Mouse (Mus musculus): ENCODE measurements at regions not wholly inside any gene's neighbourhood (a gene's known extent, or its start where the extent isn't known, plus 50 kb on each side); places are given as distances from the start of the nearest gene placed in this dataset.
A peak's percentile ranks its signal among the peaks of the same experiment; 100 is the strongest.

DNA sequence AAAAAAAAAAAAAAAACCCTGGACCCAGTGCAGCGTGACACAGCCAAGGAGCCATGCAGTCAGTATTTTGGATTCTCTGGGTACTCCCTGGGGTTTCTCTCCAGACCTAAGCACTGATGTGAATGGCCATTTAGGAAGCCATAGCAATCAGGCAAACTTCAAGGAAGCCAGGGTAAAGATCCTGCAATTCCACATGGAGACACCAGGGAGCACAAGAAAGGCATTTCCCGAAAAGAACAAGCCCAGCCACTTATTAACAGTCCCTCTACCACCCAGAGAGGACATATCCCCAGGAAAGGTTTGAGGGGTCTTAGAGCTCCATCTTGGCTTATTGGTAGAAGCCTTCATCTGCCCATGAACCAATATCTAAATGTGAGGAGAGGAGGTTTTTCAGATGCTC is 68.3 kb upstream of the Cdh5 start:
- H3K4me1 ChIP-seq (ENCODE audit: control insufficient read depth, insufficient read depth, low read length), result no peaks in the 10 kb centered on the region

DNA sequence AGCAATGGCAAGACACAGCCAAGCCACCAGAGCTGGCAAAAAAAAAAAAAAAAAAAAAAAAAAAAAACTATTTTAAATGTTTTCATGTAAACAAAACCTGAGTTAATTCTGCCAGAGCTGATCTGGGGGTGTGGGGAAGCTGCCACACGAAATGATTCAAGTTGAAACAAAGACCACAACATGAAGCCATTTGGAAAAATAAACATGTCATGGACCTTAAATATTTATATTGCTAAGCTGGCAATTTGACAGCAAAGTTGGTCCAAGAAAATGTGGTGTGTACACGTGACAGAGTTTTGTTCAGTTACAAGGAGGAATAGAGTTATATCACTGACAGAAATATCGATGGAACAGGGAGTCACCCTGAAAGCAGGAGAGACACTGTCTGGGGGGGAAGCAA is 67.1 kb upstream of the Cdh5 start:
- no peaks in the 10 kb centered on the region for H3K4me1 ChIP-seq (ENCODE audit: control insufficient read depth, insufficient read depth, low read length)
- TF ChIP-seq CTCF (IDR thresholded peaks at IDR 0.05; ENCODE audit: borderline replicate concordance, insufficient read depth, low read length) (no peak), POLR2A (IDR thresholded peaks at IDR 0.05; ENCODE audit: low read depth, low read length) (no peak)
- H3K4me3 ChIP-seq (ENCODE audit: insufficient read depth, low read length), result no peak overlapping the region
- H3K27ac ChIP-seq (ENCODE audit: insufficient read depth, low read length), result no peak overlapping the region

More for the DNA sequence above, 68.3 kb upstream of the Cdh5 start:
- no peak overlapping the region for H3K4me3 ChIP-seq (ENCODE audit: insufficient read depth, low read length)
- TF ChIP-seq CTCF (IDR thresholded peaks at IDR 0.05; ENCODE audit: borderline replicate concordance, insufficient read depth, low read length) (no peak), POLR2A (IDR thresholded peaks at IDR 0.05; ENCODE audit: low read depth, low read length) (no peak)
- no peak overlapping the region for H3K27ac ChIP-seq (ENCODE audit: insufficient read depth, low read length)

DNA sequence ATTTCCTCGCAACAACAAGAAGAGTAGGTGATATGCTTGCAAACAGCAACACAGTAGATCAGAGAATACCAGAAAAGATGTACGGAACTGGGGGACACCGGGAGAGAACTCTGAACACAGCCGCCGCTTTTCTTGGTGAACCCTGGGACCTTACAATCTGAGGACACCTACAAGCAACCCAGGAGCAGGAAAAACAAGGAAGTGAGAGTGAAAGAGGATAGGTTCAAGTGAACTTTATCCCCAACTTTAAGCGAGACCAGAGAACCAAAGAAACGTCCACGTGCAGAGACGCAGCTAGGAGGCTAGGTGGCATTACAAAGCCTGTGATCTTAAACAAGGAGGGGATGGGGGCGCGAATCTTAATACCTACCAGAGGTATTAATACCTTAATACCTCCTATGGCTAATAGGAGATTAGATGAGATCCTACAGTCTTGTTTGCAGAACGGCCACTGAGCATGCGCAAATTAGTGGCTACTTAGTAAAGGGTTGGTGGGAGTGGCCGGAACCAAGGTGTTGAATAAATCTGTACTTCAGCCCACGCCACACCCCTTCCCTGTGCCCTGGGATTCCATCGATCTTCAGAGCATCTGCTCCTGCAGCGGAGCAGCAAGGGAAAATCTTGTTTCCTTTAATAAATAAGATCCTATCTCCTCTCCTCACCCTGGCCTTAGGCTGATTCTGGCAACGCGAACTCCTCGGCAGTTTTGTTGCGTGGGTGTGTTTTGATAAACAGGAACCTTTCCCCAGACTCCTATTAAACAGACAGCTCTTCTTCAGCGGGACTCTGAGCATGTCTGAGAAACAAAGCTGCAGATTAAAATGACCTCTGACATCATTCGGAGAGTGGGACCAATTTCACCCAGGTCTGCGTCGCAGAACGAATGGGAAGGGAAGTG is 64.6 kb upstream of the Cdh5 start:
- Histone ChIP-seq H3K4me3 (ENCODE audit: insufficient read depth, low read length) (no peak overlapping the region), H3K4me1 (ENCODE audit: control insufficient read depth, insufficient read depth, low read length) (no peaks in the 10 kb centered on the region), H3K27ac (ENCODE audit: insufficient read depth, low read length) (no peak overlapping the region)
- TF ChIP-seq CTCF (IDR thresholded peaks at IDR 0.05; ENCODE audit: borderline replicate concordance, insufficient read depth, low read length) (no peak), POLR2A (IDR thresholded peaks at IDR 0.05; ENCODE audit: low read depth, low read length) (no peak)

DNA sequence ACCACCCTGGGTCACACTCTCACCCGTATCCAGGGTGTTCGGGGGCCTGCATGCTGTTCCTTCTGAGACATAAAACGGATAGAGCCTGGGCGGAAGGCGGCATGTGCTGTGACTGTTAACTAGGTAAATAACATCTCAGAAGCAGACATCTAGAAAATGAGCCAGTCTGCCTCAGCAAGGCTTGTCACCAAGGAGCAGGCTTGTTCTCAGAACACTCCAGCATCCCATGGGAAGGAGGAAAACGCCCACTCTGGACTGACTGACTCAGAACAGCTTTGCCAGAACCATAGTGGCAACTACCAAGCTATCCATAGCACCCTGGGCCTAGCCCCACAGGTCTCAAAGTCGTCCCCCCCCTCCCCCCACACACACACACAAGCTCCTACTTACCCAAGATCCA is 63.8 kb upstream of the Cdh5 start:
- Histone ChIP-seq H3K4me1 (ENCODE audit: control insufficient read depth, insufficient read depth, low read length) (no peaks in the 10 kb centered on the region), H3K27ac (ENCODE audit: insufficient read depth, low read length) (no peak overlapping the region), H3K4me3 (ENCODE audit: insufficient read depth, low read length) (no peak overlapping the region)
- no peak for TF ChIP-seq CTCF (IDR thresholded peaks at IDR 0.05; ENCODE audit: borderline replicate concordance, insufficient read depth, low read length)
- TF ChIP-seq POLR2A (IDR thresholded peaks at IDR 0.05; ENCODE audit: low read depth, low read length), result no peak

DNA sequence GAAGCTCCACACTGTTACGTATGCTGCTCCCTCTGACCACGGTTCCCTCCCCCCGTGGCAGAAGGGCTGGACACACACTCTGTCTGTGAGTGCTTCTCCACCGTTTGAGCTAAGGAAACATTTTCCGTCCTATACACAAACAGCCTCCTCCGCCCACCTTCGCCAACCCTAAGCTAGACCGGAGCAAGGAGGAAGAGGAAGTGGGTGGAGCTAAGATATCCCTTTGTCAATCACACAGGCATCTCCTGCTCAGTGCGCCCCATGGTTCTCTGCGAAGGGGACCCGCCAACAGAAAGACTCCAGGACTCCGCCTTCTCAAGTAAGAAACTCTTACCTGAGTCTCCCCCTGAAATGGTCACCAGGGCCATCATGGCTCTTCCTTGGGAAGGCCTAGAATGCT is 61.9 kb upstream of the Cdh5 start:
- H3K4me3 ChIP-seq (ENCODE audit: insufficient read depth, low read length), result no peak overlapping the region
- no peaks in the 10 kb centered on the region for H3K4me1 ChIP-seq (ENCODE audit: control insufficient read depth, insufficient read depth, low read length)
- TF ChIP-seq CTCF (IDR thresholded peaks at IDR 0.05; ENCODE audit: borderline replicate concordance, insufficient read depth, low read length), result no peak
- no peak for TF ChIP-seq POLR2A (IDR thresholded peaks at IDR 0.05; ENCODE audit: low read depth, low read length)
- H3K27ac ChIP-seq (ENCODE audit: insufficient read depth, low read length), result no peak overlapping the region

DNA sequence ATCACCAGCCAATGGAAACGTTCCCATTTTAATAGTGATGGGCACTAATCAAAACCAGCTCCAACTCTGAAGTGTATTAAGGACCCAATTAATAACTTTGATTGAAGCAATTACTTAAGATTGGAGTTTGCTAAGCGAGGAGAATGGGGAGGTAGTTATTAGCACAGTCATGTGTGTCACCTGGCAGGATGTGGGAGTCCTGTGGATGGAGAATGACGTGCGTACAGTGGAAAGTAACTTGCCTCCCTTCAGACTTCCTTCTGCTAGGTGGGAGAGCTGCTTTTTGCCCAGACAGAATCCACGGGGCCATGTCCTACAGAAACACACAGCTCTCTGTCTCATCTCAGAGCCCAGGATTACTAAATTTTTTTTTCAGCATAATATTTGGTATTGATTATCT is 59.9 kb upstream of the Cdh5 start:
- Histone ChIP-seq H3K27ac (ENCODE audit: insufficient read depth, low read length) (no peak overlapping the region), H3K4me1 (ENCODE audit: control insufficient read depth, insufficient read depth, low read length) (no peaks in the 10 kb centered on the region), H3K4me3 (ENCODE audit: insufficient read depth, low read length) (no peak overlapping the region)
- TF ChIP-seq POLR2A (IDR thresholded peaks at IDR 0.05; ENCODE audit: low read depth, low read length) (no peak), CTCF (IDR thresholded peaks at IDR 0.05; ENCODE audit: borderline replicate concordance, insufficient read depth, low read length) (no peak)

DNA sequence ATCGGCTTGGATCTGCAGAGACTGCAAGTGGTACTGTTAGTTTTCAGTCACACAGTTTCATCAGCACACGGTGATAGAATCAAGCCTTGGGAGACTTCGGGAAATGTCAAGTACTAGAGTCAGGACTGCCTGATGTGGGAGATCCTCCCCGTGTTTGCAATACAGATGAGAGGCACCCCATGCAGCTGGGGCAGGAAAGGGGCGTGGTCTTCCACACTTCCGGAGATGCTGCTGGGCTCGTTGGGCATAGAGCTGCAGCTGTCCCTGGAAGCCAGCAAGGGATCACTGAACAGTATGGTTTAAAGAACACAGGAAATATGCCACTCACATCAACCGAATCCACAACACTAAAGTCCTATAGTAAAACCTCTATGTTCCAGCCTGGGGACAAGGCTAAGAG is 59.0 kb upstream of the Cdh5 start:
- Histone ChIP-seq H3K4me1 (ENCODE audit: control insufficient read depth, insufficient read depth, low read length) (no peaks in the 10 kb centered on the region), H3K4me3 (ENCODE audit: insufficient read depth, low read length) (no peak overlapping the region), H3K27ac (ENCODE audit: insufficient read depth, low read length) (no peak overlapping the region)
- no peak for TF ChIP-seq CTCF (IDR thresholded peaks at IDR 0.05; ENCODE audit: borderline replicate concordance, insufficient read depth, low read length)

DNA sequence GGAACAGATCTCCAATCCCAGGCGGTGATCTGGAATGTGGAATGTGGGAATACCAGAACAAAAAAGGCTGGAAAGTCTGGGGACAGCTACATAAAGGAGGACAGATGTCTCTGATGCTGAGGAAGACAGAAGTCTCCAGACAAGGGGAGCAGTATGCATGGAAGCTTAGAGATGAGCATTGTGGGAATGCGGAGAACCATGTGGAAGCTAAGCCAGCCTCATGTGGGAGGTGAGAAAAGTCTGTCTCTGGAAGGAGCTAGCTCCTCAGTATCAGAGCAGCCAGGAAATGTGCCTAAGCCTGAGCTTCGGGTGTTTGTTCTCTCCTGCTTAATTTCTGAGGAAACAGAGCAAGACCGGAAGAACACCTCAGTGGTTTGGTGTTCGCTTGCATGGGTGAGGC is 53.4 kb upstream of the Cdh5 start:
- Histone ChIP-seq H3K27ac (ENCODE audit: insufficient read depth, low read length) (no peak overlapping the region), H3K4me3 (ENCODE audit: insufficient read depth, low read length) (no peak overlapping the region), H3K4me1 (ENCODE audit: control insufficient read depth, insufficient read depth, low read length) (no peaks in the 10 kb centered on the region)
- no peak for TF ChIP-seq CTCF (IDR thresholded peaks at IDR 0.05; ENCODE audit: borderline replicate concordance, insufficient read depth, low read length)
- TF ChIP-seq POLR2A (IDR thresholded peaks at IDR 0.05; ENCODE audit: low read depth, low read length), result no peak

DNA sequence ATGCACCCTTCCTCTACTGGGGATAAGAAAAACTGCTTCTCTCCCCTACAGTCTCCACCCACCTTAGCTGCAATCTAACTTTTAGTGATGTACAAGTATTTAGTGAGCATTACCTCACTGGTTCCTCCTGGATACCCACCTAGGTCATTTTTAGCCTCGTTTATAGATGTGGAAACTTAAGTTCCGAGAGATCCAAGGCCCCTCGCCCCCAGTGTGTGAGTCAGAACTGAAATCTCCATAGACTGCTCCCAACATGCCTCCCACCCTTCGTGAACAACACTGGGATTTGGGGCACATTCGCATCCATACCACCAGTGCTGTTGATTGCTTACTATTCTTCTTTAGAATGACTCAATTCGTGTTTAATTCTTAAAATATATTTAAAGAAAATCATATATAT is 52.2 kb upstream of the Cdh5 start:
- Histone ChIP-seq H3K27ac (ENCODE audit: insufficient read depth, low read length) (no peak overlapping the region), H3K4me3 (ENCODE audit: insufficient read depth, low read length) (no peak overlapping the region), H3K4me1 (ENCODE audit: control insufficient read depth, insufficient read depth, low read length) (no peaks in the 10 kb centered on the region)
- TF ChIP-seq CTCF (IDR thresholded peaks at IDR 0.05; ENCODE audit: borderline replicate concordance, insufficient read depth, low read length), result no peak
- TF ChIP-seq POLR2A (IDR thresholded peaks at IDR 0.05; ENCODE audit: low read depth, low read length), result no peak

DNA sequence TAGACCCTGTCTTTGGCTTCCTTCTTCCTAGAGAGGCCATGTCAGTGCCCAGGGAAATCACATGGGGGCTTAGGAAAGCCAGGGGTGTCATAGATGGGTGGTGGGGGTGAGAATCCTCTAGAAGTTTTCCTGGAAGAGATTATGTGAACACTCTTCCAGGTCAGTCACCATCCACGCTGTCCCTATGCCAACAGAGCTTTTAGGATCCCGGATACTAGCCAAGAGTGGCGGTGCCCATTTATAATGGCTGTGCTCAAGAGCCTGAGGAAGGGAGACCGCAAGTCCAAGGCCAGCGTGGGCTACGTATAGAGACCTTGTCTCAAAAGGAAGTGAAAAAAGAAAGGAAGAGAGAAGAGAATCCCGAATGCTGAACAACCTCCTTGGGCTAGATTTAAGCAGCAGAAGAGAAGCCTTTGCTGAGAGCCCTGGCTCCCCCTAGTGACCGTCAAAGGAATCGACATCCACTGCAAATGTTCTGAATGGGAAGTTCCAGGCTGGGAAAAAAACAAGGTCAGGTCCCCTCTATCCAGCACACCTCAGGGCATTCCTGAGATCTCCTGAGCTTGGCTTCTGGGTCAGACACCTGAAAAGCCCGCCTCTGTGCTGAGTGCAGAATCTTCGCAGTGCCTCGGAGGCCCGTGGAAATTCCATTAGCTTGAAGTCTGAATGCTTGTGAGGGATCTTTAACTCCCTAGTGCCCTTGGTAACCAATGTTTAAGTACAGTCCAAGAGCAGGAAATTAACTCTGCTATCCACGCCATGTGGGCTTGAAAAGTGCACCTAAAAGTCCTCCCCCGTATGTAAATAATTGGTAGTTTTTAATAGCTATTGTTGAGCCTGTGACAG is 50.5 kb upstream of the Cdh5 start:
- TF ChIP-seq CTCF (IDR thresholded peaks at IDR 0.05; ENCODE audit: borderline replicate concordance, insufficient read depth, low read length) (0 out of 2 replicates have a peak, but pooled peaks have one; percentile 34), POLR2A (IDR thresholded peaks at IDR 0.05; ENCODE audit: low read depth, low read length) (no peak)
- Histone ChIP-seq H3K4me1 (ENCODE audit: control insufficient read depth, insufficient read depth, low read length) (no peaks in the 10 kb centered on the region), H3K27ac (ENCODE audit: insufficient read depth, low read length) (no peak overlapping the region), H3K4me3 (ENCODE audit: insufficient read depth, low read length) (no peak overlapping the region)
